Mouse (Mus musculus) liver (tissue): ENCODE data around the gene Olfr90.
"Not testable (repeated sequence)": the region's sequence is repeated elsewhere in the genome, so short reads cannot be mapped to it uniquely, and the experiment has no call there.

ENCODE experiments used
- DNase-seq: peaks from one replicate; pipeline ENCODE4 v3.0.0-alpha.2; 2020; ENCODE audit warnings: mixed read lengths

Gene Olfr90

GRCm38 (mm10) chr17:37088399-37088798, at the start of gene Olfr90:
TSS of gene Olfr90 (minus strand) at chr17:37088499.
- DNase-seq: no peak

- DNase-seq: not testable (repeated sequence)
These were observed 43.1 kb upstream of the Olfr90 start for GRCm38 (mm10) chr17:37131366-37131765.

- no peak for DNase-seq
These were observed 31.7 kb upstream of the Olfr90 start, which contains the start of gene Olfr92 for GRCm38 (mm10) chr17:37119988-37120387. TSS of gene Olfr92 (minus strand) at chr17:37120088.

- DNase-seq: no peak
These were observed 9.9 kb upstream of the Olfr90 start, which contains the start of gene Olfr91 for GRCm38 (mm10) chr17:37098178-37098577. TSS of gene Olfr91 (minus strand) at chr17:37098278.

- no peak for DNase-seq
These were observed 5.0 kb upstream of the Olfr90 start for GRCm38 (mm10) chr17:37093289-37093688.

- no peak for DNase-seq
These were observed 3.9 kb upstream of the Olfr90 start for GRCm38 (mm10) chr17:37092198-37092597.

GRCm38 (mm10) chr17:37085545-37085944, 2.8 kb downstream of the Olfr90 start:
- DNase-seq: no peak

GRCm38 (mm10) chr17:37084632-37085031, 3.7 kb downstream of the Olfr90 start:
- no peak for DNase-seq

- DNase-seq: peak; percentile 57
These were observed 5.0 kb downstream of the Olfr90 start for GRCm38 (mm10) chr17:37083327-37083726.

GRCm38 (mm10) chr17:37081659-37082058, 6.6 kb downstream of the Olfr90 start:
- no peak for DNase-seq

- DNase-seq: no peak
These were observed 8.2 kb downstream of the Olfr90 start for GRCm38 (mm10) chr17:37080119-37080518.

- no peak for DNase-seq
These were observed 9.3 kb downstream of the Olfr90 start for GRCm38 (mm10) chr17:37078990-37079389.

- no peak for DNase-seq
These were observed 10.1 kb downstream of the Olfr90 start for GRCm38 (mm10) chr17:37078193-37078592.

GRCm38 (mm10) chr17:37075766-37076165, 12.5 kb downstream of the Olfr90 start:
- DNase-seq: no peak

- no peak for DNase-seq
These were observed 13.1 kb downstream of the Olfr90 start for GRCm38 (mm10) chr17:37075181-37075580.

GRCm38 (mm10) chr17:37072730-37073276, 15.5 kb downstream of the Olfr90 start:
- no peak for DNase-seq

- DNase-seq: no peak
These were observed 16.1 kb downstream of the Olfr90 start for GRCm38 (mm10) chr17:37072080-37072729.

- DNase-seq: no peak
These were observed 18.2 kb downstream of the Olfr90 start for GRCm38 (mm10) chr17:37070121-37070520.

GRCm38 (mm10) chr17:37067861-37068260, 20.4 kb downstream of the Olfr90 start:
- no peak for DNase-seq

GRCm38 (mm10) chr17:37065993-37066392, 22.3 kb downstream of the Olfr90 start:
- DNase-seq: no peak

GRCm38 (mm10) chr17:37063686-37064495, 24.4 kb downstream of the Olfr90 start:
- DNase-seq: no peak

- DNase-seq: no peak
These were observed 25.2 kb downstream of the Olfr90 start for GRCm38 (mm10) chr17:37063063-37063462.

GRCm38 (mm10) chr17:37062101-37062641, 26.1 kb downstream of the Olfr90 start:
- no peak for DNase-seq
